Mouse (Mus musculus) urinary bladder, postnatal 4 days (tissue): ENCODE measurements at regions not wholly inside any gene's neighbourhood (a gene's known extent, or its start where the extent isn't known, plus 50 kb on each side); places are given as distances from the start of the nearest gene placed in this dataset.
A peak's percentile ranks its signal among the peaks of the same experiment; 100 is the strongest.

Experiments used
- DNase-seq, 2 experiments: peaks; one replicate each; pipeline ENCODE4 v3.0.0; 2021 to 2022; ENCODE audit warnings: low spot score in 2 of 2

DNA sequence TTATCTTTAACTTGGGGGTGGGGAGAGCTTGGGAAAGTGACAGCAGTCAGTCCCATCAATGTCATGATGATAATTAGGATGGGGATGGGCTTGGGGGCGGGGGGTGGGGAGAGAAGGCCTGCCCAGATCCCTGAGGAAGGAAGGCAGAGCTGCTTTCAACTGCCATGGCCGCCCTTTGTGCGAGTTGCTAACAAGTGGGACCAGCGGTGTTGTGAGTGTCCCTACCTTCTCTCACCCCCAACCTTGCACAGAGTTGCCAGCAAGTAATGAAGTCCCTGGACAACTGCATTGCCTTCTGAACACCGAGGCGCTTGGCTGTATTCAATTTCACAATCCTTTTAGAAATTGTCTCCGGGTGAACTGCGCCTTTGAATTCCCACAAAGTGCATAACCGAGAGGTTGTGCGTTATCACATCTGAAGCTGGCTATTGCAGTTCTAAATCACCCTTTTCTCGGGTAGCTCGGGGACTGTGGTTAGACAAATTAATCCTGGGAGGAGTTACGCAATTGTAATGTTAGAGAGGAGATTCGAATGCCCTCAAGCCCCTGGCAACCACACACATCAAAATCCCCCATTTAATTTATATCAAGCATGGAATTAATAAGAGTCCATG lies 257.9 kb upstream of the Daam1 start:
- DNase-seq: no peak

GRCm38 (mm10) chr12:71573456-71573855 lies 257.4 kb upstream of the Daam1 start:
- DNase-seq: no peak

DNA sequence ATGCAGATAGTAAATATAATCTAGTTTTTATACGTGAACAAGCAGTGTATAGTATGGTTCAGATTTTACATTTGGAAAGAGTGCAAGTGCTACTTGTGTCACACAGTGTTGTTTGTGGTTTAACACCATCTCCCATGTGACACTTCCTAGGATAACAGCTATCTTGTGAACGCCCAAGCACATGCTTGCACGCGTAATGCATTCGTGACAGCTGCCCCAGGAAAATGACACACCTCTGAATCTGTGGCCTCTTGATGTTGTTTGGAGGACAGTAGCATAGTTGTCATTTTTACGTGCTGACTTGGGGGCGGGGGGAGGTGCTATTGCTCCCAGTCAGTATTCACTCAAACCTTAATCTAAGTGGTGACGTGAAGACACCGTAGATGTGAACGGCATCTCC lies 256.2 kb upstream of the Daam1 start:
- no peak for DNase-seq

- peak in 1 of 2 experiments; percentile 24 for DNase-seq
Observed at GRCm38 (mm10) chr12:71577349-71577748, 253.5 kb upstream of the Daam1 start.

GRCm38 (mm10) chr12:71578006-71578405 lies 252.9 kb upstream of the Daam1 start:
- DNase-seq: no peak

DNA sequence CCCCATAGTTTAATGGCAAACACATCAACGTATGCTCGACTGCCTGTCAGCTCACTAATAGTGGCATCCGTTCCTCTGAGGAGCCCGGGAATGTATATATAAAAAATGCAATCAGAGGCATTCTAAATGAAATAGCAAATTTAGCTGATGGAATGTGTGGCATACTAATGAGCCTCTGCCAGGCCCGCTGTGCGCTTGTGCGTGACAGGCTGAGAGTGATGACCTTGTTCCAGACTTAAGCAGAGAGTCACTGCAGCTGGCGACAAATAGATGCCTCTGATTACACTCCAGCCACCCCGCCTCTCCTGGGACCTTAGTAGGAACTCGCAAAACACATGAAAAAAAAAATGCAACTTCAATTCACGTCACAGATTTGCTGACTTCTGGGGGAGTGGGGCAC lies 252.0 kb upstream of the Daam1 start:
- DNase-seq: no peak

- peak in 1 of 2 experiments; percentile 34 for DNase-seq
Observed at GRCm38 (mm10) chr12:71580532-71581290, 250.2 kb upstream of the Daam1 start.

DNA sequence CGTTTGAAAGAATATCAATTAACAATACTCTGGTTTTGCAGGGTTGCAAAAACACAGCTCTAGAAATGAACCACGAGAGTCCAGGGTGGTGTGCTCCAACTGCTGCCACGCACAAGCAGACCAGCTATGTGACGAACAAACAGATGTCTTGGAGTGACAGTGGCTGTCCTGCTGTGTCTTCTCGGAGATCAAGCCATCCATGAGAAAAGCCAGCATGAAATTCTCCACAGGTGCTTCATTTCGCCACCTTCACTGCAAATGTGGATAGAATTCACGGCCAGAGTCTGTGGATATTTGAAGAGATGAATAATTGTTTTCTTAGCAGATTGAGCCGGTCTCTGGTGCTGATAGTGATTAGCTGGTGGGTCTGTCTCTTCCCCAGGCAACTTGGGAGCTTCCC lies 246.3 kb upstream of the Daam1 start:
- DNase-seq: no peak

- DNase-seq: no peak
Observed at GRCm38 (mm10) chr12:71598641-71599040, 232.2 kb upstream of the Daam1 start.

- DNase-seq: no peak
Observed at GRCm38 (mm10) chr12:71601091-71601690, 229.7 kb upstream of the Daam1 start.

DNA sequence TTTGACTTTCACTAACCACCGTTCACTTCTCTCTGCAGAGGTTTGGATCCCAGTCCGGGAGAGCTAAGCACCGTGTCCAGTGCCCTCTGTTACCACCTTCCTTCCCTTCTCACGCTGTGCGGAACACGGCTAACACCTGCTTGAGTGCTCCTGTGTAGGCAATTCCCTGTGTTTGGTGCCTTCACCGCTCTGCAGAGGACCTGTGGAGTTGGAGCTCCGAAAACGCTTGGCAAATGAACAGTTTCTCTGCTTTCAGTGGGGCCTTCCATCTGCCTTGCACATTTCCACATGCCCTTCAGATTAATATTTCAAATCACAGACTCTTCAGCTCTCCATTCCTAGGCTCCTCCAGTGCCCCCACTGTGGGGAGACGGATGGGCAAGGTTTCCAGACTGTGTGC lies 227.7 kb upstream of the Daam1 start:
- no peak for DNase-seq

GRCm38 (mm10) chr12:71606366-71606765 lies 224.5 kb upstream of the Daam1 start:
- no peak for DNase-seq

DNA sequence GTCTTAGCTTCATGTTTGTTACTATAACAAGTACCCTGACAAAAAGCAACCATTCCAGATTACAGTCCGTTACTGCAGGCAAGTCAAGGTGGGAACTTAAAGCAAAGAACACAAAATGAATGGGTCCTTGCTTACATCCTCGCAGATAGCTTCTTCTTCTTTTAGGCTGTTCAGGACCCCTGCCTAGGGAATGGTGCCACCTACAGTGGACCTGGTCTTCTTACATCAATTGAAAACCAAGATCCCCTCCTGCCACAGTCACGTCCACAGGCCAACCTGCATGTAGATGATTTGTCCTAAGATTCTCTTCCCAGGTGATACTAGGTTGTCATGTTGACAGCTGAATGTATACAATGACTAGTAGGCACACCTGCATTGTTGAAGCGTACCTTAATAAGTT lies 222.9 kb upstream of the Daam1 start:
- no peak for DNase-seq

GRCm38 (mm10) chr12:71613326-71613725 lies 217.6 kb upstream of the Daam1 start:
- peak; percentile 59 to 72 for DNase-seq

DNA sequence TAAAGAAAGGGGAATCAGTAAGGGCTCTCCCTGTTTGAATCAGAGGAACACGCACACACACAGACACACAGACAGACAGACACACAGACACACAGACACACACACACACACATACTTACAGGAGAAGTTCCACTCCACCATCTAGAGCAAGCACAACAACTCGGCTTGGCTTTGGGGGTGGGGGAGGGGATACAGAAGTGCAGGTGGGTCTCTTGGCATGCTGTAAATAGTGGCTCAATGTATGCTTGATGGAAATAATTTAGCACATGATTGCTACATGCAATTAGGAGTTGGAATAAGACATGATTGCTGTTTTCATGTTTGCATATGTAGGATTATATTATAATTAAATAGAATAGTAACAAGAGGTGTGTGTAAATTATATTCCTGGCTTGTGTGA lies 215.9 kb upstream of the Daam1 start:
- DNase-seq: no peak

DNA sequence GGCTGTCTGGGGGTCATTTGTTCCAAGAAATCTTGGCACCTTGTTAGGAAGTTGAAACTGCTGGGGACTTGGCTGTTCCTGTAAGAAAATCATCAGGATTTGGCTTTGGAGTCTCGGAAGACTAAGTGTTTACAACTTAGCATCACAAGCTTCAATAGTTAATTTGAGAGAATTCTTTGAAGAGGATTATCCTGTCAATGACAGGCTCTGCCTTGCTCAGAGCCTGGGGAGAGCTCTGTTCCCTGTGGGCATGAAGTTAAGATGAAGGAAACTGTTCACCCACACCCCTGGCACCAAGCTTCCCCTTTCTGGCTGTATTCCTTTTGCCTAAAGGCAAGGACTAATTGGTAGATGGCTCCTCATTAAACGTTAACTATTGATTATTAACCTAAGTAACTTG lies 215.5 kb upstream of the Daam1 start:
- DNase-seq: no peak

DNA sequence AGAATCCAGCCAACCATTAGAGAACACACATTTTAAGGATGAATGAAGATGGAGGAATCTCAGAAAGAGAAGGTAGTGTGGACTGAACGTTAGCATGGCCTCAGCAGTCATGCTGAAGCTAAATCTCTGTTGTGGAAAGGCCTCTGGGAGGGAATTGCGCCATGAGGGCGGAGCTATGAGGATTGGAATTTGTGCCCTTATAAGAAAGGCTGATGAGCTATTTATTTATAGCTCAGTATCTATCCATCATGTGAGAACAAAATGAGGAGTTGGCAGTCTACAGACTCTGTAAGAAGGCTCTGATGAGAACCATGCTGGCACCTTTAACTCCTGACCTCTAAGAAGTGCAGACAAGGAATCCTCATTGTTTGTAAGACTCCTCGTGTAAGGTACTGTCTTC lies 214.8 kb upstream of the Daam1 start:
- no peak for DNase-seq

DNA sequence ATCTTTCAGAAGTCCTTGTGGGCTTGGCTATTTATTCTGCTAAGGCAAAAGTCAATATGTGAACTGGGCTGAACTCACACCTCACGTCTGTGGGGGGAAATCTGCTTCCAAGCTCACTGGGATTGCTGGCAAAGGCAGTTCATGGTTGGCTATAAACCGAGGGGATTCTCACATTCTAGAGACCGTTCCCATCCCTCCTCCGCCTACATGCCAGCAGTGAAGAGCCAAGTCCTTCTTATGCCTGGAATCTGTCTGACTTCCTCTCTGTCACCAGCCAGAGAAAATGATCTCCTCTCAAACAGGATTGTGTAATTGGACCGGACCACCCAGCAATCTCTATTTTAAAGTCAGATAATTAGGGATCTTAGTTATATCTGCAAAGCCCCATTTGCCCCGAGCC lies 212.4 kb upstream of the Daam1 start:
- DNase-seq: peak in 1 of 2 experiments; percentile 42

DNA sequence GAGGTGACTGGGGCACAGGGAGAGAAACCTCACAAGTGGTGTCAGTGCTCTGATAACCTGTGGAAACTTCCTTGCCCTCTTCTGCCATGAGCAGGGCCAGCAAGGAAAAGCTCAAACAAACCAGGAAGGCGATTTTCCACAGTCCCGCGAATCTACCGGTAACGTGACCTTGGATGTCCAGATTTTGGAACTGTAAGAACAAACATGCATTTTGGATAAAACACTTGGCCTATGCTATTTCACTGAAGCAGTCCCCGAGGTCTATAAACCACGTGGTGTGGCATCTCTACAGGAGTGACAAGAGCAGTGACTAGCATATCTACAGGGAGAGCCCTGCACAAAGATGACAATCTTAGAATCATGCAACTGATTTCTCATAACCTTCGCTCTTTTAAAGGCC lies 211.9 kb upstream of the Daam1 start:
- DNase-seq: no peak

GRCm38 (mm10) chr12:71619561-71619960 lies 211.3 kb upstream of the Daam1 start:
- no peak for DNase-seq

DNA sequence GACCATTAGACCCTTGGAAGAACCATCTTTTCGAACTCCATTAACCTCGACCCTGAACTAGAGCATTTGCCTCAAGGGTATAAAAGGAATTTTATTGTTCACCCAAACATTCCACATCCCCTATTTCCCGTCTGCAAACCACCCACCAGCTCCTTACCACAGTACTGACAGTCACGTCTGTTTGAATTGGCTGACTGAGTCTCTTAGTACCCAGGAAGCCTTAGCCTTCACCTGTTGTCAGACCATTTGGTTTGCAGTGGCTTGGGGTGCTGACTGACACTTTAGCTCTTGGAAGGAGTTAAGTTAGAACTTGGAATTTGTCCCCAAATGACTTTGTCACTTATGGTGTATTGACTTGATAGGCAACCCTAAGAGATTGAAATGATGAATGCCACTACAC lies 209.3 kb upstream of the Daam1 start:
- no peak for DNase-seq

GRCm38 (mm10) chr12:71622761-71623160 lies 208.1 kb upstream of the Daam1 start:
- DNase-seq: no peak

DNA sequence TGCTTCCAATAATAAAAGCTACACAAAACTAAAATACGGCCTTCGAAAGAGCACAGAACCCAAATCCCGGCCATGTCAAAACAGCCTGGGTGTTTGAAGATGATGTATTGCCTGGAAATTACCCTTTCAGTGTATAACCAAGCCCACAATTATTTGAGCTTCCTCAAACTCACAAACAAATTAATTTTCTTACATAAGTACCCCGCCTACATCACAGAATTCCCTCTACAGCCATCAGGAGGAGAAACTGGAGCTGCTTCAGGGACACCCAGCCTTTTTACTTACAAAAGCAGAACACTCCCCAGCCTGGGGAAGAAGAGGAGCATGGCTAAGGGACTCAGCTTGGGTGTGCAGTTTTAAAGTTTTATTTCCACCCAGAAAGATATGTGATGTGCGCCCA lies 207.6 kb upstream of the Daam1 start:
- no peak for DNase-seq
